Mouse (Mus musculus) midbrain, postnatal 0 days (tissue): ENCODE measurements around the gene Trf. TPM values are rescaled to one million over a fixed set of nuclear protein-coding genes. Genes with fewer than 3 reads are reported as not detected.

Experiments
- ATAC-seq: fragments of 200-750 bp; cut with Nextera tagmentation; 2 replicates; pipeline ENCODE4 v1.8.0; 2017; ENCODE audit warnings: moderate number of reproducible peaks, mild to moderate bottlenecking, moderate TSS enrichment, moderate library complexity; ENCODE audit not compliant: low FRiP score
- DNase-seq: peaks from one replicate; pipeline ENCODE4 v3.0.0-alpha.2; 2015; ENCODE audit warnings: low spot score
- H3K27ac ChIP-seq: fragments of 300-500 bp; sonication (generic); 2 replicates; pipeline ENCODE4 v1.5.1; 2014; ENCODE audit warnings: low read depth, mild to moderate bottlenecking, low read length, mixed read lengths
- H3K27me3 ChIP-seq: fragments of 300-500 bp; sonication (generic); 2 replicates; pipeline ENCODE4 v1.6.1; 2014; ENCODE audit warnings: low read length, control low read depth, mixed read lengths; ENCODE audit not compliant: insufficient read depth
- H3K36me3 ChIP-seq: fragments of 300-500 bp; sonication (generic); 2 replicates; pipeline ENCODE4 v1.6.1; 2014; ENCODE audit warnings: low read length, control low read depth, mixed read lengths; ENCODE audit not compliant: insufficient read depth
- H3K4me1 ChIP-seq: fragments of 300-500 bp; sonication (generic); 2 replicates; pipeline ENCODE4 v1.6.1; 2014; ENCODE audit warnings: mild to moderate bottlenecking, control low read depth, antibody characterized with exemption, low read length, mixed read lengths; ENCODE audit not compliant: insufficient read depth
- H3K4me2 ChIP-seq: fragments of 300-500 bp; sonication (generic); 2 replicates; pipeline ENCODE4 v1.6.1; 2014; ENCODE audit warnings: low read depth, mild to moderate bottlenecking, low read length, mixed read lengths; ENCODE audit not compliant: poor library complexity, severe bottlenecking
- H3K4me3 ChIP-seq: fragments of 300-500 bp; sonication (generic); 2 replicates; pipeline ENCODE4 v1.5.1; 2014; ENCODE audit warnings: low read depth, mild to moderate bottlenecking, low read length, moderate library complexity
- H3K9ac ChIP-seq: fragments of 300-500 bp; sonication (generic); replicated peaks from 2 replicates; pipeline ENCODE4 v1.6.1; 2014; ENCODE audit warnings: mild to moderate bottlenecking, low read length, moderate library complexity, mixed read lengths; ENCODE audit not compliant: poor library complexity, severe bottlenecking
- H3K9me3 ChIP-seq: fragments of 300-500 bp; sonication (generic); 2 replicates; pipeline ENCODE4 v1.6.1; 2016; ENCODE audit warnings: low read length, control low read depth
- CTCF ChIP-seq: IDR thresholded peaks from 2 replicates; pipeline ENCODE4 v1.5.1; 2016; ENCODE audit warnings: antibody characterized with exemption, mild to moderate bottlenecking
- WGBS: fragments of 180-500 bp; shearing (Covaris S2); extraction: QIAGEN DNeasy Blood & Tissue Kit; methylation state at CpG from one replicate; pipeline ENCODE4 v1.1.7; 2014; 5-methylcytosine and 5-hydroxymethylcytosine counted together
- polyA plus RNA-seq: library from polyadenylated mRNA; unstranded; fragments of >200 nt; fragmentation: Nextera tagmentation; extraction: Ambion mirVana; gene quantifications from 2 replicates; pipeline ENCODE4 v1.2.1, GENCODE M21; 2015
- total RNA-seq: library from RNA; depleted of rRNA; stranded (reverse); fragments of >200 nt; gene quantifications from 2 replicates; pipeline ENCODE4 v1.2.3, GENCODE M21; 2014

Trf gene
- total and polyA plus RNA-seq, 2 experiments from 2014 or later = 22.7 to 29.9 TPM

DNA sequence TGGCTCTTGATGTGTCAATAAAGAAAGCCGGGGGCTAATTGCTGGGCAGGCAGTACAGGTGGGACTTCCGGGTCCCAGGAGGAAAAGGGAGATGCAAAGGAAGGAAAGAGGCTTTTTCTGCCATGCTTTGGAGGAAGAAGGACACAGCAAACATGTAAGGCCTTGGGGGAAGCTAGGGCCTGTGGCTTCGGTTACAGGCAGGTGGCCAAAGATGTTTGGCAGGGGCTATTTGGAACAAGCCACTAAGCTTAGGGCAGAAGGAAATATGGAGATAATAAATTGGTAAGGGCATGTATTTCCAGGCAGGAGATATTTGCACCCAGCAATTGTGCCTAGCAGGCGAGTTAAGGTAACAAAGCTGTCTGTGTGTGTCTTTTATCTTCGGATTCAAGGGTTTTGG is 22.7 kb upstream of the Trf start:
- WGBS = 80% methylated on average over 5 of the region's 5 CpGs

DNA sequence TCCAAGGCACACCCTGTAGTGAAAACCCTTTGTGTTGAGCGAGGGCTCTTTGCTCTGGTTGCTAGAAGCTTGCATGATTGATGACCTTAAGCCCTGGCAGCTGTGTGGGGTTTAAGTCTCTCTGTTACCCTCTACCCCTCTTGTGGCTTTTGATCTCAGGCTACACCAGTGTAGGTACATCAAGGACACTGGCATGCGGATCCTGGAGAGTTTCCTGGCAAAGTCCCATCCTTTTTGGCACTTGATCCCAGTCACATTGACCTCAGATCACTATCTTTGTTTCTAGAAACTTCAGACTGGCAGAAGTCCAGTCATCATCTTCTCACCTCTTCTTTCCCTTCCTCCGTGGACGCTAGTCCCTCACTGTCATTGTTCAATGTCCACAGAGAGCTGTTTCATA is 18.4 kb upstream of the Trf start:
- H3K4me3 ChIP-seq = no peak overlapping the region
- no peaks in the 10 kb centered on the region for H3K9me3 ChIP-seq
- no peaks in the 10 kb centered on the region for H3K27me3 ChIP-seq
- H3K36me3 ChIP-seq = no peaks in the 10 kb centered on the region
- DNase-seq = no peak
- no peak overlapping the region for H3K27ac ChIP-seq
- H3K4me1 ChIP-seq = no peaks in the 10 kb centered on the region
- no peak overlapping the region for H3K4me2 ChIP-seq
- 60% methylated on average over 4 of the region's 4 CpGs for WGBS
- no peak for TF ChIP-seq CTCF
- ATAC-seq = no peak
- no peak overlapping the region for H3K9ac ChIP-seq

More for the DNA sequence above, 22.7 kb upstream of the Trf start:
- no peaks in the 10 kb centered on the region for H3K9me3 ChIP-seq
- no peaks in the 10 kb centered on the region for H3K36me3 ChIP-seq
- no peak overlapping the region for H3K9ac ChIP-seq
- no peak overlapping the region for H3K27ac ChIP-seq
- H3K4me1 ChIP-seq = no peaks in the 10 kb centered on the region
- H3K4me2 ChIP-seq = no peak overlapping the region
- no peak overlapping the region for H3K4me3 ChIP-seq
- DNase-seq (no peak), ATAC-seq (no peak)
- no peaks in the 10 kb centered on the region for H3K27me3 ChIP-seq
- no peak for TF ChIP-seq CTCF

- ATAC-seq = no peak
- no peaks in the 10 kb centered on the region for H3K36me3 ChIP-seq
- H3K4me3 ChIP-seq = no peak overlapping the region
- H3K4me1 ChIP-seq = no peaks in the 10 kb centered on the region
- H3K4me2 ChIP-seq = no peak overlapping the region
- DNase-seq = no peak
- no peak for TF ChIP-seq CTCF
- H3K27me3 ChIP-seq = no peaks in the 10 kb centered on the region
- H3K9me3 ChIP-seq = no peaks in the 10 kb centered on the region
- no peak overlapping the region for H3K9ac ChIP-seq
- no peak overlapping the region for H3K27ac ChIP-seq
- 89% methylated on average over 8 of the region's 8 CpGs for WGBS
Observed at GRCm38 (mm10) chr9:103246526-103247168, 16.4 kb upstream of the Trf start.

- Histone ChIP-seq H3K9ac (no peak overlapping the region), H3K9me3 (no peaks in the 10 kb centered on the region), H3K36me3 (no peaks in the 10 kb centered on the region), H3K4me3 (no peak overlapping the region), H3K4me1 (no peaks in the 10 kb centered on the region), H3K27ac (no peak overlapping the region), H3K4me2 (no peak overlapping the region), H3K27me3 (no peaks in the 10 kb centered on the region)
- TF ChIP-seq CTCF = no peak
- no peak for ATAC-seq
- DNase-seq = no peak
- WGBS = 94% methylated on average over 4 of the region's 4 CpGs
Observed at GRCm38 (mm10) chr9:103243640-103244039, 13.4 kb upstream of the Trf start.

DNA sequence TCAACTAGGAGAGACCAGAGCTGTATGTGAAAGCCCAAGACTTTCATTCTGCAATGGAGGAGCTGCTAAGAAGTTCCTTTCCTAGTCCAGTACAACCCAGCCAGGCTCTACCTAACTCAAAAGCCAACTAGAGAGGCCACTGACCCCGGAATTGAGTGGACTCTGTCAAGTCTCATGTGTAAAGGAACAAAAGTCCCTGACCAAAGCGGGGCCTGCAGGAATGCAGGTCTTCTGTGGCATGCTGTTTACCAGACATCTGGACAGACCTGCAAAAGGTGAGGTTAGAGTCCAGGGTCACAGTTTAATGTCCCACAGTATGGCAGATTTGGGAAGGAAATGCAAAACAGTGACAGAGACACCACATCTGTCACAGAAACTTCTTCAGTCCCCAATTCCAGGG is 11.0 kb upstream of the Trf start:
- no peaks in the 10 kb centered on the region for H3K4me1 ChIP-seq
- WGBS = 77% methylated on average over 2 of the region's 2 CpGs
- no peaks in the 10 kb centered on the region for H3K36me3 ChIP-seq
- no peak for ATAC-seq
- H3K4me3 ChIP-seq = no peak overlapping the region
- H3K27ac ChIP-seq = no peak overlapping the region
- no peak overlapping the region for H3K9ac ChIP-seq
- no peak for TF ChIP-seq CTCF
- H3K27me3 ChIP-seq = no peaks in the 10 kb centered on the region
- H3K4me2 ChIP-seq = no peak overlapping the region
- no peak for DNase-seq
- no peaks in the 10 kb centered on the region for H3K9me3 ChIP-seq

DNA sequence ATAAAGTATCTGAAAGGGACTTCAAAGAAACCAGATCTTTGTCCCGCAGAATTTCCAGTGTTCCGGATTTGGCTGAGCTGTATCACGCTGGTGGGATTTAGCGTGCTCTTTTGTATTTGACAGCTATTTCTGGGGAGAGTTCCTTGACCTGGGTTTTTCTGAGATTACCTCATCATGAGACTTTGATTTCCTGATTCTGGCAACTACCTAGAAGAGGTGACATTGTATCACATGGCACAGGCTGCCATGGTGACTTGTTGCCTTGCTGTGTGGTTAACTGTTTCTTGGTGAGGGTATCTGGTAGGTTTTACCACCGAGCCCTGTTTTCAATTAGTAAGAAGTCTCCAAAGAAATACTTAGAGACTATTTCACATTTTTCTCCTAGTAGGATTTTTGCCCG is 9.2 kb upstream of the Trf start:
- TF ChIP-seq CTCF = no peak
- H3K36me3 ChIP-seq = no peaks in the 10 kb centered on the region
- no peaks in the 10 kb centered on the region for H3K9me3 ChIP-seq
- no peak overlapping the region for H3K9ac ChIP-seq
- WGBS = 83% methylated on average over 6 of the region's 6 CpGs
- no peaks in the 10 kb centered on the region for H3K27me3 ChIP-seq
- no peak for ATAC-seq
- no peak overlapping the region for H3K4me2 ChIP-seq
- no peaks in the 10 kb centered on the region for H3K4me1 ChIP-seq
- DNase-seq = no peak
- no peak overlapping the region for H3K27ac ChIP-seq
- no peak overlapping the region for H3K4me3 ChIP-seq
